Comparison of ENCODE assay signal across 10 mouse cellular contexts in genomic region chr11:3669849-3670248, GRCm38 (mm10).
"Had no signal": no experiment of that assay in that cellular context is flagged by ENCODE, and none has a peak within 500 bp of the region (broad histone marks: within the 10 kb centered on the region; RNA-seq: fewer than 3 reads in every experiment).

No protein-coding gene starts in this region.

- DNase-seq: kidney, adult 18-20 months; kidney, postnatal 10 days; lung, adult 2 months; lung, postnatal 10 days; right cerebral cortex, postnatal 14 days; thymus, postnatal 4 days had no signal

- H3K4me3 ChIP-seq: left cerebral cortex, adult 2 months; limb, embryonic 10.5 days; liver, embryonic 15.5 days had no signal

- H3K27me3 ChIP-seq: liver, embryonic 15.5 days had no signal

- H3K4me2 ChIP-seq: liver, embryonic 11.5 days; liver, embryonic 15.5 days had no signal
